Mouse (Mus musculus): Measurements from ENCODE around the gene Olfr110.
"Not testable (repeated sequence)": the region's sequence is repeated elsewhere in the genome, so short reads cannot be mapped to it uniquely, and the experiment has no call there.

The Olfr110 gene

GRCm38 (mm10) chr17:37491930-37492518 lies at the start of gene Olfr110:
Gene Olfr110 (plus strand): TSS chr17:37492468.
- no peak for DNase-seq (ENCODE audit: extremely low spot score, low read depth, low spot score)

- no peak for DNase-seq (ENCODE audit: extremely low spot score, low read depth, low spot score)
Observed at GRCm38 (mm10) chr17:37445180-37445579, 47.1 kb upstream of the Olfr110 start, which contains the start of gene Olfr108. Gene Olfr108 (plus strand): TSS chr17:37445480.

- DNase-seq (ENCODE audit: extremely low spot score, low read depth, low spot score): no peak
Observed at GRCm38 (mm10) chr17:37458616-37459015, 33.7 kb upstream of the Olfr110 start, which contains the start of gene Olfr109. Gene Olfr109 (plus strand): TSS chr17:37458916.

- no peak for DNase-seq (ENCODE audit: extremely low spot score, low read depth, low spot score)
Observed at GRCm38 (mm10) chr17:37483452-37483851, 8.8 kb upstream of the Olfr110 start, which contains the start of gene H2-M2. Gene H2-M2 (minus strand): TSS chr17:37483552.

- DNase-seq (ENCODE audit: extremely low spot score, low read depth, low spot score): no peak
Observed at GRCm38 (mm10) chr17:37507730-37508129, 15.5 kb downstream of the Olfr110 start, which contains the start of gene Olfr111. Gene Olfr111 (plus strand): TSS chr17:37508030.

- DNase-seq (ENCODE audit: extremely low spot score, low read depth, low spot score): not testable (repeated sequence)
Observed at GRCm38 (mm10) chr17:37524612-37525011, 32.3 kb downstream of the Olfr110 start.

- not testable (repeated sequence) for DNase-seq (ENCODE audit: extremely low spot score, low read depth, low spot score)
Observed at GRCm38 (mm10) chr17:37525427-37525826, 33.2 kb downstream of the Olfr110 start.

GRCm38 (mm10) chr17:37535173-37535572 lies 42.9 kb downstream of the Olfr110 start:
- no peak for DNase-seq (ENCODE audit: extremely low spot score, low read depth, low spot score)

- DNase-seq (ENCODE audit: extremely low spot score, low read depth, low spot score): not testable (repeated sequence)
Observed at GRCm38 (mm10) chr17:37538416-37538815, 46.1 kb downstream of the Olfr110 start.

GRCm38 (mm10) chr17:37541454-37542119 lies 49.3 kb downstream of the Olfr110 start:
- no peak for DNase-seq (ENCODE audit: extremely low spot score, low read depth, low spot score)

GRCm38 (mm10) chr17:37543800-37544435 lies 51.6 kb downstream of the Olfr110 start:
- DNase-seq (ENCODE audit: extremely low spot score, low read depth, low spot score): no peak

All from hindlimb bud, embryonic 11.5 days (tissue).